Mouse (Mus musculus): ENCODE measurements around the gene Fgfr2.

DNA sequence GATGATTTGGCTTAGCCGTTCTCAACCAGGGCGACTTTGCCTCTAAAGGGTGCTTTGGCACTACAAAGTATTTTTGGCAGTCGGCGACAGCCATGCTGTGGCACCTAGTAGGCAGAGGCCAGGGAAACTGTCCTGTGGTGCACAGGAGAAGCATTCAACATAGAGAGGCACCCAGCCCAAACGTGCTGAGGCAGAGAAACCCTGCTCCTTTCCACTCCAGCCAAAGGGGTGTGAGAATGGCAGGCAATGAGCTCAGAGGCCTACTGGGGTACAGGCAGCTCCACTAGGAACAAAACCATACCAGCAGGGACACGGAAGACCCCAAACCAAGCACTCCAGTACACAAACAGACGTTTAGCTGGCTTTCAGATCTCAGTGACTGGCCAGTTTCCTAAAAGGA lies 2583.0 kb downstream of the Fgfr2 start:
- TF ChIP-seq CTCF (IDR thresholded peaks at IDR 0.05; ENCODE audit: insufficient read depth, low read length) = no peak
- no peak for TF ChIP-seq POLR2A (IDR thresholded peaks at IDR 0.05; ENCODE audit: borderline replicate concordance, extremely low read depth, low read depth, low read length)
